Mouse (Mus musculus): Measurements from ENCODE around the gene Rufy1. TPM values are rescaled to one million over a fixed set of nuclear protein-coding genes. Genes with fewer than 3 reads are reported as not detected.

Gene Rufy1
- 17.7 TPM for total RNA-seq (2023)

DNA sequence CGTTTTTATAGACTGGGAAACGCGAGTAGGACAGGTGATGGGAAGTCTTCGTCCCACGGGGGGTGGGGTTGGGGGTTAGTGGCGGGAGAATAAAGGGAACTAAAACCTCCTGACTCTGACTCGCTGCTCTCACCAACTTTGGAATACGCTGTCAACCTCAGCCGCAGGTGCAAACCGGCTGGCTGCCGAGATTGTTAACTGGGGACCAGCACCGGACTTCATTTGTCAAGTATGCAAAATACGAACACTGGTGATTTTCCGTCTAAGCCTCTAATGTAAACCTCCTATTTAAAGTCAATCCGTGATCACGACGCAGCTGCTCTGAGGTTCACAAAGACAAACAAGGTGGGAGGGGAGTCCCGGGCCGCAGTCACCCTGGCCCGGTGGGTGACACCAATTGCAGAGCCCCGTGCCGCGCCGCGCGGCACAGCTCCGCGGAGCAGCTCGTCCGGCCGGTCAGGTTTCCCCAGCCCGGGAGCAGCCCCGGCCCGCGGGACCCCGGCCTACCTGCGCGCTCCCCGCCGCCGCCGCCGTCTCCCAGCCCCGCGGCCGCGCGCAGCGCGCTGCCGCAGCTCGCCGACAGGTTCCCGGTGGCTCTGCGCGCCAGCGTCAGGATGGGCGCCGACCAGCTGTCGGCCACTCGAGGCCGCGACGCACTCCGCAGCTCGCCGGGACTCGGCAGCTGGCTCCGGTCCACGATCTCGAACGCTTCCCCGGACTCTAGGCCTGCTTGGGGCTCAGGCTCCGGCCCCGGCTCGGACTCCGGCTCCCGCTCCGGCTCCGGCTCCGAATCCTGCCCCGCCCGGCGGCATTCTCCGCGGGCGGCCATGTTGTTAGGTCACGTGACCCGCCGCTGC is at the start of gene Rufy1:
TSS of gene Rufy1 (minus strand) at position 849 of the 857 bp plus-strand sequence.

GRCm38 (mm10) chr11:50376911-50377891 is 53.7 kb downstream of the Rufy1 start, which contains the start of gene Hnrnph1:
Gene Hnrnph1, plus strand, starts transcription at chr11:50376990.

DNA sequence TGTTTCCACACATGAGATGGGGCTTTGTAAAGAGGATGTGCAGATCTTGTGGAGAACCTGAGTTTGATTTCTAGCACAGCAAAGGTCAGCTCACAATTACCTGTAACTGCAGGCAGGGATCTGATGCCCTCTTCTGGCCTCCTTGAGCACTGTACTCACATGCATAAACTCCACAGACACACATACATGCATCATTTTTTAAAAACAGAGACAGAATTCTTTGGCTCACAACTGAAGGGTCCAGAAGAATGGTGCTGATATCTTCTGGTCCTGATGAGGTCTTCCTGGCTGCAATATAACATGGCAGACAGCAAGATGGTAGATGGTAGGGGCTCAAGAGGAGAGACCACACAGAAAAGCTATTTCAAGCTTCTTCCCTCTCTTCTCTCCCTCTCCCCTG is 76.8 kb downstream of the Rufy1 start, which contains the start of gene Cby3:
TSS of gene Cby3 (plus strand) at position 301 of the 400 bp plus-strand sequence.

Other genes starting within 250 kb of the Rufy1 start
- gene Sqstm1, start 220.3 kb downstream of the Rufy1 start, total RNA-seq (2023) = 461 TPM
- 4.7 TPM for gene Mgat4b, start 220.2 kb downstream of the Rufy1 start, total RNA-seq (2023)
- gene Ltc4s, start 192.5 kb downstream of the Rufy1 start, total RNA-seq (2023) = 1.4 TPM
- 47.6 TPM for gene Maml1, start 138.8 kb downstream of the Rufy1 start, total RNA-seq (2023)
- 141 TPM for gene Canx, start 105.5 kb downstream of the Rufy1 start, total RNA-seq (2023)
- gene Cby3, start 76.7 kb downstream of the Rufy1 start, total RNA-seq (2023) = not detected
- gene Hnrnph1, start 54.1 kb downstream of the Rufy1 start, total RNA-seq (2023) = 1,221 TPM
- gene Adamts2, start 171.0 kb upstream of the Rufy1 start, total RNA-seq (2023) = not detected